Mouse (Mus musculus): Measurements from ENCODE around the gene Adgrf5. TPM values are rescaled to one million over a fixed set of nuclear protein-coding genes. Genes with fewer than 3 reads are reported as not detected.

Adgrf5 gene
- polyA plus RNA-seq, 1 experiment from 2014 or later, result 11.0 TPM

- Histone ChIP-seq H3K9ac (ENCODE audit: low read length) (no peak overlapping the region), H3K27ac (ENCODE audit: low read depth) (no peak overlapping the region), H3K4me3 (ENCODE audit: low read depth, low read length) (no peak overlapping the region), H3K27me3 (replicated peaks; ENCODE audit: control insufficient read depth, insufficient read depth, low read length) (no peaks in the 10 kb centered on the region), H3K4me1 (replicated peaks; ENCODE audit: control insufficient read depth, insufficient read depth, low read length) (no peaks in the 10 kb centered on the region; the same call in 1 of the 2 replicates), H3K9me3 (ENCODE audit: control insufficient read depth, low read length) (no peaks in the 10 kb centered on the region), H3K4me2 (ENCODE audit: low read length) (no peak overlapping the region), H3K36me3 (ENCODE audit: control insufficient read depth, insufficient read depth, low read length) (no peaks in the 10 kb centered on the region)
- WGBS, result 81% methylated on average over 6 of the region's 6 CpGs
- DNase-seq (ENCODE audit: low spot score) (no peak), ATAC-seq (replicated peaks; ENCODE audit: low FRiP score, low TSS enrichment, low read depth) (no peak)
These were observed 5.0 kb downstream of the Adgrf5 start for GRCm38 (mm10) chr17:43365297-43365696.

- H3K4me2 ChIP-seq (ENCODE audit: low read length), result no peak overlapping the region
- no peaks in the 10 kb centered on the region for H3K4me1 ChIP-seq (replicated peaks; ENCODE audit: control insufficient read depth, insufficient read depth, low read length)
- WGBS, result 70% methylated on average over 9 of the region's 9 CpGs
- no peak overlapping the region for H3K4me3 ChIP-seq (ENCODE audit: low read depth, low read length)
- H3K27ac ChIP-seq (ENCODE audit: low read depth), result no peak overlapping the region
- DNase-seq (ENCODE audit: low spot score), result no peak
- H3K36me3 ChIP-seq (ENCODE audit: control insufficient read depth, insufficient read depth, low read length), result no peaks in the 10 kb centered on the region
- H3K9ac ChIP-seq (ENCODE audit: low read length), result no peak overlapping the region
- H3K9me3 ChIP-seq (ENCODE audit: control insufficient read depth, low read length), result no peaks in the 10 kb centered on the region
- H3K27me3 ChIP-seq (replicated peaks; ENCODE audit: control insufficient read depth, insufficient read depth, low read length), result no peaks in the 10 kb centered on the region
- no peak for ATAC-seq (replicated peaks; ENCODE audit: low FRiP score, low TSS enrichment, low read depth)
These were observed 6.2 kb downstream of the Adgrf5 start for GRCm38 (mm10) chr17:43366486-43366885.

- ATAC-seq (replicated peaks; ENCODE audit: low FRiP score, low TSS enrichment, low read depth), result no peak
These were observed 7.9 kb downstream of the Adgrf5 start for GRCm38 (mm10) chr17:43368171-43368576.

GRCm38 (mm10) chr17:43372604-43373003 lies 12.4 kb downstream of the Adgrf5 start:
- H3K27ac ChIP-seq (ENCODE audit: low read depth), result no peak overlapping the region
- H3K9me3 ChIP-seq (ENCODE audit: control insufficient read depth, low read length), result no peaks in the 10 kb centered on the region
- no peaks in the 10 kb centered on the region for H3K36me3 ChIP-seq (ENCODE audit: control insufficient read depth, insufficient read depth, low read length)
- H3K4me1 ChIP-seq (replicated peaks; ENCODE audit: control insufficient read depth, insufficient read depth, low read length), result peaks cover 5% of the 10 kb centered on the region; the same call in 1 of the 2 replicates
- WGBS, result 67% methylated on average over 4 of the region's 4 CpGs
- DNase-seq (ENCODE audit: low spot score), result no peak
- H3K9ac ChIP-seq (ENCODE audit: low read length), result no peak overlapping the region
- H3K4me3 ChIP-seq (ENCODE audit: low read depth, low read length), result no peak overlapping the region
- H3K4me2 ChIP-seq (ENCODE audit: low read length), result no peak overlapping the region
- H3K27me3 ChIP-seq (replicated peaks; ENCODE audit: control insufficient read depth, insufficient read depth, low read length), result no peaks in the 10 kb centered on the region
- ATAC-seq (replicated peaks; ENCODE audit: low FRiP score, low TSS enrichment, low read depth), result no peak

More at GRCm38 (mm10) chr17:43368171-43368576, 7.9 kb downstream of the Adgrf5 start:
- no peaks in the 10 kb centered on the region for H3K36me3 ChIP-seq (ENCODE audit: control insufficient read depth, insufficient read depth, low read length)
- H3K27ac ChIP-seq (ENCODE audit: low read depth), result no peak overlapping the region; the same call in 1 of the 2 replicates
- H3K4me1 ChIP-seq (replicated peaks; ENCODE audit: control insufficient read depth, insufficient read depth, low read length), result no peaks in the 10 kb centered on the region
- WGBS, result 46% methylated on average over 5 of the region's 5 CpGs
- H3K9ac ChIP-seq (ENCODE audit: low read length), result no peak overlapping the region
- H3K4me2 ChIP-seq (ENCODE audit: low read length), result no peak overlapping the region
- no peaks in the 10 kb centered on the region for H3K9me3 ChIP-seq (ENCODE audit: control insufficient read depth, low read length)
- H3K4me3 ChIP-seq (ENCODE audit: low read depth, low read length), result no peak overlapping the region
- no peaks in the 10 kb centered on the region for H3K27me3 ChIP-seq (replicated peaks; ENCODE audit: control insufficient read depth, insufficient read depth, low read length)
- no peak for DNase-seq (ENCODE audit: low spot score)

- DNase-seq (ENCODE audit: low spot score), result no peak
- H3K36me3 ChIP-seq (ENCODE audit: control insufficient read depth, insufficient read depth, low read length), result no peaks in the 10 kb centered on the region
- 31% methylated on average over 4 of the region's 4 CpGs for WGBS
- ATAC-seq (replicated peaks; ENCODE audit: low FRiP score, low TSS enrichment, low read depth), result no peak
- peaks cover 5% of the 10 kb centered on the region; the same call in 1 of the 2 replicates for H3K4me1 ChIP-seq (replicated peaks; ENCODE audit: control insufficient read depth, insufficient read depth, low read length)
- H3K9me3 ChIP-seq (ENCODE audit: control insufficient read depth, low read length), result no peaks in the 10 kb centered on the region
- no peak overlapping the region for H3K4me2 ChIP-seq (ENCODE audit: low read length)
- H3K27me3 ChIP-seq (replicated peaks; ENCODE audit: control insufficient read depth, insufficient read depth, low read length), result no peaks in the 10 kb centered on the region
- H3K4me3 ChIP-seq (ENCODE audit: low read depth, low read length), result no peak overlapping the region
- no peak overlapping the region for H3K9ac ChIP-seq (ENCODE audit: low read length)
- H3K27ac ChIP-seq (ENCODE audit: low read depth), result no peak overlapping the region
These were observed 13.8 kb downstream of the Adgrf5 start for GRCm38 (mm10) chr17:43374020-43374419.

GRCm38 (mm10) chr17:43376527-43376926 lies 16.3 kb downstream of the Adgrf5 start:
- WGBS, result 45% methylated on average over 5 of the region's 5 CpGs
- H3K27ac ChIP-seq (ENCODE audit: low read depth), result no peak overlapping the region
- H3K9me3 ChIP-seq (ENCODE audit: control insufficient read depth, low read length), result no peaks in the 10 kb centered on the region
- H3K36me3 ChIP-seq (ENCODE audit: control insufficient read depth, insufficient read depth, low read length), result no peaks in the 10 kb centered on the region
- ATAC-seq (replicated peaks; ENCODE audit: low FRiP score, low TSS enrichment, low read depth) (no peak), DNase-seq (ENCODE audit: low spot score) (no peak)
- no peaks in the 10 kb centered on the region for H3K27me3 ChIP-seq (replicated peaks; ENCODE audit: control insufficient read depth, insufficient read depth, low read length)
- peaks cover 5% of the 10 kb centered on the region; the same call in 1 of the 2 replicates for H3K4me1 ChIP-seq (replicated peaks; ENCODE audit: control insufficient read depth, insufficient read depth, low read length)
- no peak overlapping the region for H3K4me3 ChIP-seq (ENCODE audit: low read depth, low read length)
- no peak overlapping the region for H3K4me2 ChIP-seq (ENCODE audit: low read length)
- H3K9ac ChIP-seq (ENCODE audit: low read length), result no peak overlapping the region

- H3K4me3 ChIP-seq (ENCODE audit: low read depth, low read length), result no peak overlapping the region
- no peak for DNase-seq (ENCODE audit: low spot score)
- no peak overlapping the region for H3K27ac ChIP-seq (ENCODE audit: low read depth)
- WGBS, result 81% methylated on average over 5 of the region's 5 CpGs
- no peaks in the 10 kb centered on the region for H3K27me3 ChIP-seq (replicated peaks; ENCODE audit: control insufficient read depth, insufficient read depth, low read length)
- no peaks in the 10 kb centered on the region for H3K9me3 ChIP-seq (ENCODE audit: control insufficient read depth, low read length)
- no peak for ATAC-seq (replicated peaks; ENCODE audit: low FRiP score, low TSS enrichment, low read depth)
- peaks cover 5% of the 10 kb centered on the region; the same call in 1 of the 2 replicates for H3K4me1 ChIP-seq (replicated peaks; ENCODE audit: control insufficient read depth, insufficient read depth, low read length)
- no peaks in the 10 kb centered on the region for H3K36me3 ChIP-seq (ENCODE audit: control insufficient read depth, insufficient read depth, low read length)
- no peak overlapping the region for H3K4me2 ChIP-seq (ENCODE audit: low read length)
- no peak overlapping the region for H3K9ac ChIP-seq (ENCODE audit: low read length)
These were observed 18.5 kb downstream of the Adgrf5 start for GRCm38 (mm10) chr17:43378703-43379102.

- no peak overlapping the region for H3K4me3 ChIP-seq (ENCODE audit: low read depth, low read length)
- H3K27me3 ChIP-seq (replicated peaks; ENCODE audit: control insufficient read depth, insufficient read depth, low read length), result no peaks in the 10 kb centered on the region
- no peak overlapping the region for H3K4me2 ChIP-seq (ENCODE audit: low read length)
- no peak for ATAC-seq (replicated peaks; ENCODE audit: low FRiP score, low TSS enrichment, low read depth)
- no peaks in the 10 kb centered on the region for H3K4me1 ChIP-seq (replicated peaks; ENCODE audit: control insufficient read depth, insufficient read depth, low read length)
- 88% methylated on average over 5 of the region's 5 CpGs for WGBS
- no peaks in the 10 kb centered on the region for H3K9me3 ChIP-seq (ENCODE audit: control insufficient read depth, low read length)
- no peaks in the 10 kb centered on the region for H3K36me3 ChIP-seq (ENCODE audit: control insufficient read depth, insufficient read depth, low read length)
- no peak for DNase-seq (ENCODE audit: low spot score)
- no peak overlapping the region for H3K9ac ChIP-seq (ENCODE audit: low read length)
- no peak overlapping the region for H3K27ac ChIP-seq (ENCODE audit: low read depth)
These were observed 26.1 kb downstream of the Adgrf5 start for GRCm38 (mm10) chr17:43386331-43386730.

GRCm38 (mm10) chr17:43387171-43387570 lies 26.9 kb downstream of the Adgrf5 start:
- Histone ChIP-seq H3K4me1 (replicated peaks; ENCODE audit: control insufficient read depth, insufficient read depth, low read length) (no peaks in the 10 kb centered on the region), H3K27ac (ENCODE audit: low read depth) (no peak overlapping the region), H3K9me3 (ENCODE audit: control insufficient read depth, low read length) (no peaks in the 10 kb centered on the region), H3K4me2 (ENCODE audit: low read length) (no peak overlapping the region), H3K4me3 (ENCODE audit: low read depth, low read length) (no peak overlapping the region), H3K9ac (ENCODE audit: low read length) (no peak overlapping the region), H3K27me3 (replicated peaks; ENCODE audit: control insufficient read depth, insufficient read depth, low read length) (no peaks in the 10 kb centered on the region), H3K36me3 (ENCODE audit: control insufficient read depth, insufficient read depth, low read length) (no peaks in the 10 kb centered on the region)
- no peak for DNase-seq (ENCODE audit: low spot score)
- 57% methylated on average over 3 of the region's 3 CpGs for WGBS
- no peak for ATAC-seq (replicated peaks; ENCODE audit: low FRiP score, low TSS enrichment, low read depth)

Data from intestine, embryonic 14.5 days (tissue).